Mouse (Mus musculus): ENCODE results near the gene Mpo.

DNA sequence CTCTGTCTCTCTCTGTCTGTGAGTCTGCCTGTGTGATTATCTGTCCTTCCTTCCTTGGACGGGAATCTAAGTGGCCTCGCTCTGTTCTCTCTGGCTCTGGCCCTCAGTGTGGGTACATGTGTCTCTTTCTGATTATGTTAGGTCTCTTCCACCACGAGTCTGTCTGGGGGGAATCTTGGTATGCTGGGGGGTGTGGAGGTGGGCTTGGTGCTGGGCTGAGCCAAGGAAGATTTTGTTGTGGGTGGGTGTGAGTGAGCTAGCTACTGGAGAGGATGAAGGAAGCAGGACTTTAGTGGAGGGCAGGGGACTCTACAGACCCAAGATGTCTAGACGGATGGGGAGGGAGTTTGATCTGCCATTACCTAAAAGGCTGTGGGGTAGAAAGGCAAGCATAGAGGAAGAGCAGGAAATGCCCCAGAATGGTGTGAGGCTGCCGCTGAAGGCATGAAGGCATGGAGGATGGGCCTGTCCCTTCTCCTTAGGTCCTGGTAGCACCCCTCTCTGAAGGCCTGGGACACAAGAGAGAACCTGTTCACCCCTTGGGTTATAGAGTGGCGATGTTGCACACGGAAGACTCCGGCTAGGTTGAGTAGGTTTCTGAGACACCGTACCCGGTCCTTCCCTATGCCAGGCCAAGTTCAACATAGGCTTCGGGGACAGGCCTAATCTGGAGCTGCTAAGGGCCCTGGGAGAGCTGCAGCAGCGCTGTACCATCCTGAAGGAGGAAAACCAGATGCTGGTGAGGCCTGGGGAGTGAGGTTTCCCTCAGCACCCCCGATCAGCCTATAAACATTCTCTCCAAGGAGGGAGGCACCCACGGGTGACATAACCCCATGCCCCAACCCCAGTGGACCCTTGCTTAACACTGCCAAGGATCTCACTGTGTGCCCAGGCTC is 31.3 kb upstream of the Mpo start:
- TF ChIP-seq CTCF (IDR thresholded peaks at IDR 0.05): no peak
- no peak for TF ChIP-seq EP300 (IDR thresholded peaks at IDR 0.05)
